Mouse (Mus musculus) MEL (cell line): ENCODE results near the gene Sapcd1. TPM values are rescaled to one million over a fixed set of nuclear protein-coding genes. Genes with fewer than 3 reads are reported as not detected.
A peak's percentile ranks its signal among the peaks of the same experiment; 100 is the strongest.

Source experiments
- DNase-seq: peaks from one replicate; pipeline ENCODE4 v3.0.0; 2011; ENCODE audit warnings: low read depth, low spot score
- H3K27ac ChIP-seq: 2 replicates; pipeline ENCODE4 v1.5.1; 2012; ENCODE audit warnings: low read depth, mild to moderate bottlenecking, control low read depth, low read length, moderate library complexity; ENCODE audit not compliant: control insufficient read depth
- H3K27me3 ChIP-seq, 2 experiments: fragments of 150-350 bp in 1 of 2; sonication (generic) in 1 of 2; 2 replicates each; pipeline ENCODE4 v1.6.1; 2012; ENCODE audit warnings: low read length in 2 of 2, mild to moderate bottlenecking in 2 of 2, improper control_type of control experiment in 1 of 2, moderate library complexity in 1 of 2; ENCODE audit not compliant: insufficient read depth in 2 of 2, control insufficient read depth in 1 of 2
- H3K36me3 ChIP-seq, 2 experiments: 2 replicates each; pipeline ENCODE4 v1.6.1; 2012 to 2014; ENCODE audit warnings: low read length in 2 of 2, improper control_type of control experiment in 1 of 2, inconsistent platforms in 1 of 2, mild to moderate bottlenecking in 1 of 2; ENCODE audit not compliant: insufficient read depth in 2 of 2, control insufficient read depth in 1 of 2
- H3K4me1 ChIP-seq, 2 experiments: fragments of 150-350 bp in 1 of 2; sonication (generic) in 1 of 2; 2 replicates each; pipeline ENCODE4 v1.6.1; 2012; ENCODE audit warnings: low read length in 2 of 2, improper control_type of control experiment in 1 of 2, mild to moderate bottlenecking in 1 of 2; ENCODE audit not compliant: insufficient read depth in 2 of 2, control insufficient read depth in 1 of 2
- H3K4me3 ChIP-seq, 2 experiments: fragments of 150-350 bp in 1 of 2; sonication (generic) in 1 of 2; 2 replicates each; pipeline ENCODE4 v1.5.1; 2012; ENCODE audit warnings: low read depth in 2 of 2, low read length in 2 of 2, mild to moderate bottlenecking in 2 of 2, moderate library complexity in 2 of 2, control low read depth in 1 of 2, improper control_type of control experiment in 1 of 2; ENCODE audit not compliant: control insufficient read depth in 1 of 2, insufficient read depth in 1 of 2
- H3K79me2 ChIP-seq: 2 replicates; pipeline ENCODE4 v1.6.1; 2012; ENCODE audit warnings: mild to moderate bottlenecking, low read length, moderate library complexity; ENCODE audit not compliant: control insufficient read depth, poor library complexity, insufficient read depth
- H3K9ac ChIP-seq: 2 replicates; pipeline ENCODE4 v1.6.1; 2012; ENCODE audit warnings: low read depth, mild to moderate bottlenecking, control low read depth, low read length, moderate library complexity; ENCODE audit not compliant: control insufficient read depth, poor library complexity, severe bottlenecking
- H3K9me3 ChIP-seq: fragments of 150-350 bp; sonication (generic); replicated peaks from 2 replicates; pipeline ENCODE4 v1.6.1; 2012; ENCODE audit warnings: mild to moderate bottlenecking, low read length, improper control_type of control experiment, moderate library complexity; ENCODE audit not compliant: insufficient read depth
- BHLHE40 ChIP-seq: IDR thresholded peaks from 2 replicates; pipeline ENCODE4 v1.6.1; 2012; ENCODE audit warnings: low read depth, mild to moderate bottlenecking, inconsistent platforms, low read length, improper control_type of control experiment, borderline replicate concordance
- CHD1 ChIP-seq: IDR thresholded peaks from 2 replicates; pipeline ENCODE4 v1.6.1; 2012; ENCODE audit warnings: low read depth, mild to moderate bottlenecking, inconsistent platforms, low read length, improper control_type of control experiment
- CHD2 ChIP-seq: IDR thresholded peaks from 2 replicates; pipeline ENCODE4 v1.6.1; 2011; ENCODE audit warnings: low read length, improper control_type of control experiment
- CTCF ChIP-seq, 3 experiments: IDR thresholded peaks in 2 of 3; conservative IDR thresholded peaks in 1 of 3; 2 replicates each; pipeline ENCODE4 v1.5.1; 2011 to 2012; ENCODE audit warnings: low read length in 3 of 3, low read depth in 2 of 3, mild to moderate bottlenecking in 2 of 3, improper control_type of control experiment in 1 of 3, inconsistent platforms in 1 of 3, mixed read lengths in 1 of 3, moderate library complexity in 1 of 3; ENCODE audit not compliant: control insufficient read depth in 1 of 3, insufficient read depth in 1 of 3, poor library complexity in 1 of 3, severe bottlenecking in 1 of 3
- E2F4 ChIP-seq: IDR thresholded peaks from 2 replicates; pipeline ENCODE4 v1.6.1; 2011; ENCODE audit warnings: low read depth, low read length, improper control_type of control experiment, borderline replicate concordance
- EP300 ChIP-seq, 2 experiments: IDR thresholded peaks; 2 replicates each; pipeline ENCODE4 v1.6.1; 2011; ENCODE audit warnings: improper control_type of control experiment in 2 of 2, low read length in 2 of 2, low read depth in 1 of 2, mild to moderate bottlenecking in 1 of 2
- GABPA ChIP-seq: IDR thresholded peaks from 2 replicates; pipeline ENCODE4 v1.6.1; 2012; ENCODE audit warnings: low read depth, mild to moderate bottlenecking, inconsistent platforms, low read length, improper control_type of control experiment, moderate library complexity
- GATA1 ChIP-seq: IDR thresholded peaks from 2 replicates; pipeline ENCODE4 v1.6.1; 2011; ENCODE audit warnings: low read depth, low read length, improper control_type of control experiment
- HCFC1 ChIP-seq: IDR thresholded peaks from 2 replicates; pipeline ENCODE4 v1.6.1; 2012; ENCODE audit warnings: low read depth, mild to moderate bottlenecking, inconsistent platforms, low read length, improper control_type of control experiment, moderate library complexity
- JUND ChIP-seq: IDR thresholded peaks from 2 replicates; pipeline ENCODE4 v1.6.1; 2011; ENCODE audit warnings: low read depth, mild to moderate bottlenecking, improper control_type of control experiment, low read length
- KAT2A ChIP-seq: conservative IDR thresholded peaks from 2 replicates; pipeline ENCODE4 v1.6.1; 2012; ENCODE audit warnings: low read depth, low read length, improper control_type of control experiment, inconsistent platforms
- MAFK ChIP-seq: IDR thresholded peaks from 2 replicates; pipeline ENCODE4 v1.6.1; 2011; ENCODE audit warnings: low read depth, mild to moderate bottlenecking, low read length, improper control_type of control experiment, borderline replicate concordance
- MAX ChIP-seq: IDR thresholded peaks from 2 replicates; pipeline ENCODE4 v1.6.1; 2011; ENCODE audit warnings: low read length, improper control_type of control experiment
- MAZ ChIP-seq: IDR thresholded peaks from 2 replicates; pipeline ENCODE4 v1.6.1; 2012; ENCODE audit warnings: low read depth, mild to moderate bottlenecking, inconsistent platforms, low read length, improper control_type of control experiment
- MEF2A ChIP-seq: IDR thresholded peaks from 2 replicates; pipeline ENCODE4 v1.6.1; 2014; ENCODE audit warnings: low read depth, mild to moderate bottlenecking, inconsistent platforms, low read length, improper control_type of control experiment; ENCODE audit not compliant: poor library complexity, insufficient replicate concordance, severe bottlenecking; ENCODE audit errors: extremely low read depth
- MXI1 ChIP-seq: IDR thresholded peaks from 2 replicates; pipeline ENCODE4 v1.6.1; 2011; ENCODE audit warnings: mild to moderate bottlenecking, low read depth, low read length, improper control_type of control experiment
- MYB ChIP-seq: IDR thresholded peaks from 2 replicates; pipeline ENCODE4 v1.6.1; 2011; ENCODE audit warnings: mild to moderate bottlenecking, low read depth, low read length, improper control_type of control experiment
- MYC ChIP-seq: IDR thresholded peaks from 2 replicates; pipeline ENCODE4 v1.6.1; 2011; ENCODE audit warnings: low read depth, mild to moderate bottlenecking, low read length, improper control_type of control experiment, moderate library complexity
- NELFE ChIP-seq: IDR thresholded peaks from 2 replicates; pipeline ENCODE4 v1.6.1; 2011; ENCODE audit warnings: low read depth, low read length, improper control_type of control experiment
- NRF1 ChIP-seq: IDR thresholded peaks from 2 replicates; pipeline ENCODE4 v1.6.1; 2014; ENCODE audit warnings: low read depth, mild to moderate bottlenecking, inconsistent platforms, low read length, improper control_type of control experiment, moderate library complexity; ENCODE audit not compliant: poor library complexity, insufficient read depth, severe bottlenecking
- POLR2A ChIP-seq, 2 experiments: IDR thresholded peaks; 2 replicates each; pipeline ENCODE4 v1.6.1; 2011 to 2012; ENCODE audit warnings: low read length in 2 of 2, mild to moderate bottlenecking in 2 of 2, control low read depth in 1 of 2, improper control_type of control experiment in 1 of 2, low read depth in 1 of 2, moderate library complexity in 1 of 2; ENCODE audit not compliant: control insufficient read depth in 1 of 2, insufficient read depth in 1 of 2, poor library complexity in 1 of 2
- POLR2AphosphoS2 ChIP-seq: IDR thresholded peaks from 2 replicates; pipeline ENCODE4 v1.6.1; 2011; ENCODE audit warnings: low read length, improper control_type of control experiment
- POLR2AphosphoS5 ChIP-seq: IDR thresholded peaks from 2 replicates; pipeline ENCODE4 v1.6.1; 2012; ENCODE audit warnings: low read depth, borderline replicate concordance, mild to moderate bottlenecking, inconsistent platforms, low read length, moderate library complexity, mixed read lengths
- RAD21 ChIP-seq: IDR thresholded peaks from 2 replicates; pipeline ENCODE4 v1.6.1; 2011; ENCODE audit warnings: mild to moderate bottlenecking, low read depth, low read length, improper control_type of control experiment
- RCOR1 ChIP-seq: IDR thresholded peaks from 2 replicates; pipeline ENCODE4 v1.6.1; 2012; ENCODE audit warnings: low read depth, mild to moderate bottlenecking, inconsistent platforms, low read length, improper control_type of control experiment
- SIN3A ChIP-seq: IDR thresholded peaks from 2 replicates; pipeline ENCODE4 v1.6.1; 2012; ENCODE audit warnings: low read length, improper control_type of control experiment, inconsistent platforms
- SMC3 ChIP-seq: IDR thresholded peaks from 2 replicates; pipeline ENCODE4 v1.6.1; 2011; ENCODE audit warnings: low read depth, low read length, improper control_type of control experiment
- TAL1 ChIP-seq: IDR thresholded peaks from 2 replicates; pipeline ENCODE4 v1.6.1; 2012; ENCODE audit warnings: mild to moderate bottlenecking, inconsistent platforms, low read length, moderate library complexity, mixed read lengths
- TBP ChIP-seq: IDR thresholded peaks from 2 replicates; pipeline ENCODE4 v1.8.0; 2011; ENCODE audit warnings: low read depth, low read length, improper control_type of control experiment
- TCF12 ChIP-seq: IDR thresholded peaks from 2 replicates; pipeline ENCODE4 v1.6.1; 2014; ENCODE audit warnings: low read depth, mild to moderate bottlenecking, inconsistent platforms, low read length, improper control_type of control experiment, moderate library complexity
- USF1 ChIP-seq: IDR thresholded peaks from 2 replicates; pipeline ENCODE4 v1.6.1; 2014; ENCODE audit warnings: low read depth, mild to moderate bottlenecking, inconsistent platforms, low read length, improper control_type of control experiment, moderate library complexity
- USF2 ChIP-seq, 2 experiments: IDR thresholded peaks; 2 replicates each; pipeline ENCODE4 v1.6.1; 2011 to 2012; ENCODE audit warnings: improper control_type of control experiment in 2 of 2, low read length in 2 of 2, borderline replicate concordance in 1 of 2, inconsistent platforms in 1 of 2, low read depth in 1 of 2, mild to moderate bottlenecking in 1 of 2; ENCODE audit not compliant: insufficient read depth in 1 of 2
- ZC3H11A ChIP-seq: IDR thresholded peaks from 2 replicates; pipeline ENCODE4 v1.6.1; 2012; ENCODE audit warnings: low read depth, mild to moderate bottlenecking, inconsistent platforms, low read length, improper control_type of control experiment
- ZKSCAN1 ChIP-seq: IDR thresholded peaks from 2 replicates; pipeline ENCODE4 v1.6.1; 2012; ENCODE audit warnings: low read depth, mild to moderate bottlenecking, inconsistent platforms, low read length, improper control_type of control experiment, moderate library complexity
- ZMIZ1 ChIP-seq: IDR thresholded peaks from 2 replicates; pipeline ENCODE4 v1.6.1; 2012; ENCODE audit warnings: low read depth, mild to moderate bottlenecking, inconsistent platforms, low read length, improper control_type of control experiment, moderate library complexity
- ZNF384 ChIP-seq: IDR thresholded peaks from 2 replicates; pipeline ENCODE4 v1.6.1; 2012; ENCODE audit warnings: low read depth, mild to moderate bottlenecking, inconsistent platforms, low read length, improper control_type of control experiment
- polyA plus RNA-seq, 2 experiments: library from polyadenylated mRNA; stranded (reverse) in 1 of 2; unstranded in 1 of 2; fragments of >175 nt in 1 of 2; fragments of >200 nt in 1 of 2; gene quantifications; 2 replicates each; pipeline versions ENCODE4 v1.2.1 to v1.2.4; 2012; ENCODE audit warnings: low replicate concordance in 2 of 2, low read depth in 1 of 2; ENCODE audit not compliant: insufficient read length in 2 of 2, insufficient read depth in 1 of 2, missing spikeins in 1 of 2
- total RNA-seq: library from RNA; depleted of rRNA; stranded (reverse); fragments of 300-350 nt; gene quantifications from 2 replicates; pipeline ENCODE4 v1.2.3, GENCODE M21; 2012

Gene Sapcd1
- total and polyA plus RNA-seq, 3 experiments = 124 to 164 TPM; not detected in 1

DNA sequence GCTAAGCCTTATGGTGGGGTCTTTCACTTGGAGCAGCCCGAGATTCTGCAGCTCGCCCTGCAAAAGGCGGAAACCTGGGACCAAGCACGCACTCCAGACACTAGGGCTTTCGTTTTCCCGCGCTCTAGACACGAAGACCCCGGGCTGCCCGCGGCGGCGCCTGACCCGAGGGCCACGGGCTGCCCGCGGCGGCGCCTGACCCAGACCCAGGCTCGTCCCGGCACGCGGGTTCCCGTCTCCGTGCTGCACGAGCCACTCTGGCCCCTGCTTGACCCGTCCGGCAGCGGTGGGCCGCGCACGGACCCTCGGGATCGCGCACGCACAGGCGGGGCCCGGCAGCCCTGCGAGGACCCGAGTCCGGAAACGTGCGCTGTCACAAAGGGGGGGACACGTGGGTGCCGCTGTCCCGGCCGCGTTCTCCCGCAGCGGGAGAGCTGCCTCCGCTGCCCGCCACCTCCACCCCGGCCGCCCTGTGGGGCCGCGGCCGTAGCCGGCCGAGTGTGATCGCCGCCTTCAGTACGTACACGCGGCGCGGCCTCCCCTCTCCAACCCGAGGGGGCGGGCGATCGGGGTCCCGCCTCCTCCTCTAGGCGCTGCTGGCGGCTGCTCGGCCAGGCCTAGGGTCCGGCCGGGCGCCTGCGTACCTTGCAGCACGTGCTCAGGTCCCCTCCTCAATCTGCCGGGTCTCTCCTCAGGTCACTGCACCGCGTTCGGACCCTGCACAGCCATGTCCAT, 26.9 kb downstream of the Sapcd1 start, which contains the start of gene Vars:
Gene Vars, plus strand, starts transcription at position 271 of the 735 bp plus-strand sequence.
- DNase-seq = peak; percentile 83
- peak within 1 kb of the TSS; percentile 99 for H3K27ac ChIP-seq
- peak within 1 kb of the TSS; percentile 100 for H3K9ac ChIP-seq
- H3K79me2 ChIP-seq = peaks cover 79% of the 10 kb centered on the region
- no peaks in the 10 kb centered on the region for H3K27me3 ChIP-seq
- peak within 1 kb of the TSS; percentile 70 to 89 for H3K4me3 ChIP-seq
- no peaks in the 10 kb centered on the region for H3K9me3 ChIP-seq
- H3K4me1 ChIP-seq = peaks cover 0 to 4% of the 10 kb centered on the region in 2 experiments; a peak in 1 of 4 replicates
- peaks cover 0 to 7% of the 10 kb centered on the region in 2 experiments; a peak in 3 of 4 replicates for H3K36me3 ChIP-seq
- no peak for TF ChIP-seq JUND
- peak; percentile 39; the same call in 1 of the 2 replicates for TF ChIP-seq HCFC1
- TF ChIP-seq EP300 (IDR thresholded peaks at IDR 0.05; ENCODE audit: low read depth in 1 of 2, low read length in 2 of 2) = no peak
- TF ChIP-seq MYB = no peak
- TF ChIP-seq MAX = peak; percentile 80
- peak; percentile 75; the same call in 1 of the 2 replicates for TF ChIP-seq E2F4
- no peak for TF ChIP-seq POLR2AphosphoS5
- TF ChIP-seq TBP = 0 out of 2 replicates have a peak, but pooled peaks have one; percentile 2
- peak; percentile 47 for TF ChIP-seq NELFE
- TF ChIP-seq RAD21 = no peak
- no peak for TF ChIP-seq MAZ
- TF ChIP-seq POLR2A (IDR thresholded peaks at IDR 0.05; ENCODE audit: control insufficient read depth in 1 of 2, insufficient read depth in 1 of 2, low read depth in 1 of 2, low read length in 2 of 2, poor library complexity in 1 of 2) = peak in 1 of 2 experiments; percentile 56; a peak in 1 of 4 replicates
- TF ChIP-seq CHD2 = no peak
- no peak for TF ChIP-seq CTCF (IDR thresholded peaks at IDR 0.05 in 2 of 3, conservative IDR thresholded peaks at IDR 0.05 in 1 of 3; ENCODE audit: control insufficient read depth in 1 of 3, insufficient read depth in 1 of 3, low read depth in 2 of 3, low read length in 3 of 3, poor library complexity in 1 of 3, severe bottlenecking in 1 of 3)
- TF ChIP-seq USF1 = peak; percentile 34; the same call in 1 of the 2 replicates
- 0 out of 2 replicates have a peak, but pooled peaks have one; percentile 62 for TF ChIP-seq TCF12
- no peak; the same call in 1 of the 2 replicates for TF ChIP-seq MYC
- peak; percentile 31; the same call in 1 of the 2 replicates for TF ChIP-seq NRF1
- TF ChIP-seq ZNF384 = no peak
- no peak; the same call in 1 of the 2 replicates for TF ChIP-seq CHD1
- TF ChIP-seq ZKSCAN1 = no peak
- TF ChIP-seq SMC3 = no peak
- TF ChIP-seq MXI1 = peak; percentile 76
- no peak for TF ChIP-seq RCOR1
- TF ChIP-seq TAL1 = no peak
- no peak for TF ChIP-seq ZC3H11A
- no peak for TF ChIP-seq GATA1
- no peak for TF ChIP-seq SIN3A
- no peak for TF ChIP-seq BHLHE40
- TF ChIP-seq ZMIZ1 = no peak
- TF ChIP-seq MEF2A = no peak
- TF ChIP-seq MAFK = no peak
- TF ChIP-seq KAT2A = no peak
- TF ChIP-seq POLR2AphosphoS2 = no peak
- no peak for TF ChIP-seq USF2 (IDR thresholded peaks at IDR 0.05; ENCODE audit: borderline replicate concordance in 1 of 2, insufficient read depth in 1 of 2, low read depth in 1 of 2, low read length in 2 of 2)
- TF ChIP-seq GABPA = no peak
